In genomic region chr9:65552141-65552540, GRCm38 (mm10) we compare ENCODE assay signal across 10 mouse cellular contexts. TPM values are rescaled to one million over a fixed set of nuclear protein-coding genes. Genes with fewer than 3 reads are reported as not detected.
DNase-seq lines count a peak whose midpoint lies in the region; ATAC-seq and TF ChIP-seq lines count a peak whose summit lies in the region.
"Had no signal": no experiment of that assay in that cellular context is flagged by ENCODE, and none has a peak within 500 bp of the region (broad histone marks: within the 10 kb centered on the region; RNA-seq: fewer than 3 reads in every experiment).

No protein-coding gene starts in this region.

- H3K9me3 ChIP-seq in lung, embryonic 16.5 days (ENCODE audit: control insufficient read depth, low read length), result no peaks in the 10 kb centered on the region

- peaks cover 36% of the 10 kb centered on the region for H3K4me1 ChIP-seq in lung, embryonic 16.5 days (replicated peaks; ENCODE audit: control insufficient read depth, insufficient read depth, low read length)
- H3K4me1 ChIP-seq in lung, adult 2 months (ENCODE audit: control insufficient read depth, insufficient read depth, low read length), result peaks cover 7% of the 10 kb centered on the region

- no peaks in the 10 kb centered on the region for H3K27me3 ChIP-seq in lung, embryonic 16.5 days (ENCODE audit: control insufficient read depth, insufficient read depth, low read depth, low read length)

- WGBS in lung, embryonic 16.5 days, result 75% methylated on average over 5 of the region's 5 CpGs
- WGBS in lung, adult 2 months, result 58% methylated on average over 5 of the region's 5 CpGs

- DNase-seq in lung, adult 2 months, result no peak
- DNase-seq in kidney, postnatal 14 days, result peak; percentile 43
- peak; percentile 21 to 44 for DNase-seq in thymus, adult 18-20 months
- no peak for DNase-seq in yolk sac, embryonic 10.5 days (ENCODE audit: low spot score)
- DNase-seq in gastrocnemius, postnatal 10 days, result no peak
- DNase-seq in right cerebral cortex, adult 18-20 months, result no peak

- peak overlapping the region; percentile 29 for H3K27ac ChIP-seq in lung, embryonic 16.5 days (ENCODE audit: low read length)

- peaks cover 9% of the 10 kb centered on the region for H3K36me3 ChIP-seq in lung, embryonic 16.5 days (ENCODE audit: control insufficient read depth, insufficient read depth, low read length)

- H3K4me2 ChIP-seq in lung, embryonic 16.5 days (ENCODE audit: low read depth, low read length), result no peak overlapping the region

- no peak overlapping the region for H3K9ac ChIP-seq in lung, embryonic 16.5 days (ENCODE audit: low read length)

- TF ChIP-seq POLR2A in lung, adult 2 months (IDR thresholded peaks at IDR 0.05; ENCODE audit: borderline replicate concordance, extremely low read depth, low read depth, low read length), result no peak

- no peak overlapping the region for H3K4me3 ChIP-seq in lung, embryonic 16.5 days (ENCODE audit: low read length)
- H3K4me3 ChIP-seq in lung, adult 2 months (replicated peaks; ENCODE audit: extremely low read depth, low read depth, low read length), result no peak overlapping the region

- no peak for TF ChIP-seq CTCF in lung, adult 2 months (IDR thresholded peaks at IDR 0.05; ENCODE audit: insufficient read depth, low read length)

- ATAC-seq in lung, embryonic 16.5 days (ENCODE audit: low read depth), result no peak
- ATAC-seq in common myeloid progenitor, adult 5-6 weeks (replicated peaks; ENCODE audit: low read depth, poor library complexity, severe bottlenecking), result peak; percentile 49
- ATAC-seq: forebrain, embryonic 14.5 days had no signal

RNA-seq across cellular contexts. Expression of gene Plekho2, which starts 27.7 kb away (rescaled TPM):
- polyA plus RNA-seq in lung, embryonic 16.5 days (2015; fragmentation: Nextera tagmentation; extraction: Ambion mirVana), result 23.6 and 24.4 TPM in 2 replicates
- polyA plus RNA-seq in lung, adult 2 months (2012; rRNA removed), result 31.6 and 36.7 TPM in 2 replicates
- total RNA-seq in common myeloid progenitor, adult 5-6 weeks (2017), result 19.3 and 20.0 TPM in 2 replicates
- 10 to 100 TPM; 11.4 to 17.3 TPM for total RNA-seq in gastrocnemius, postnatal 10 days (2021)

RNA-seq across cellular contexts. Expression of gene Ankdd1a, which starts 32.1 kb away (rescaled TPM):
- not detected in 2 replicates for polyA plus RNA-seq in lung, embryonic 16.5 days (2015; fragmentation: Nextera tagmentation; extraction: Ambion mirVana)
- polyA plus RNA-seq in lung, adult 2 months (2012; rRNA removed), result 0.17 and 0.59 TPM in 2 replicates
- not detected in 2 replicates for total RNA-seq in common myeloid progenitor, adult 5-6 weeks (2017)
- total RNA-seq in gastrocnemius, postnatal 10 days (2021), result not detected
- polyA plus RNA-seq: forebrain, embryonic 14.5 days; testis, adult 2 months had no signal

RNA-seq across cellular contexts. Expression of gene Pif1, which starts 34.8 kb away (rescaled TPM):
- 16.1 and 17.0 TPM in 2 replicates for polyA plus RNA-seq in lung, embryonic 16.5 days (2015; fragmentation: Nextera tagmentation; extraction: Ambion mirVana)
- polyA plus RNA-seq in lung, adult 2 months (2012; rRNA removed), result 0.36 and 1.0 TPM in 2 replicates
- total RNA-seq in common myeloid progenitor, adult 5-6 weeks (2017), result 12.9 and 29.1 TPM in 2 replicates
- 1 to 10 TPM in 1 of 2 experiments, under 1 TPM in 1; 0.92 to 1.4 TPM for total RNA-seq in gastrocnemius, postnatal 10 days (2021)

Comparison
In these comparisons a context has a peak if more than half of its experiments do, and no peak if none do; other contexts are left out.
1. DNase-seq: peak in kidney, postnatal 14 days (single experiment) and thymus, adult 18-20 months (2 of 2); none in lung, adult 2 months (single experiment), yolk sac, embryonic 10.5 days (single experiment), gastrocnemius, postnatal 10 days (single experiment) and right cerebral cortex, adult 18-20 months (single experiment).